Mouse (Mus musculus) T-cell, adult 2 months (primary cell): ENCODE data around the gene Ipo7.
"Not testable (repeated sequence)": the region's sequence is repeated elsewhere in the genome, so short reads cannot be mapped to it uniquely, and the experiment has no call there.

ENCODE experiments used
- DNase-seq: peaks from one replicate; pipeline ENCODE4 v3.0.0; 2022; ENCODE audit warnings: low spot score

The Ipo7 gene

DNA sequence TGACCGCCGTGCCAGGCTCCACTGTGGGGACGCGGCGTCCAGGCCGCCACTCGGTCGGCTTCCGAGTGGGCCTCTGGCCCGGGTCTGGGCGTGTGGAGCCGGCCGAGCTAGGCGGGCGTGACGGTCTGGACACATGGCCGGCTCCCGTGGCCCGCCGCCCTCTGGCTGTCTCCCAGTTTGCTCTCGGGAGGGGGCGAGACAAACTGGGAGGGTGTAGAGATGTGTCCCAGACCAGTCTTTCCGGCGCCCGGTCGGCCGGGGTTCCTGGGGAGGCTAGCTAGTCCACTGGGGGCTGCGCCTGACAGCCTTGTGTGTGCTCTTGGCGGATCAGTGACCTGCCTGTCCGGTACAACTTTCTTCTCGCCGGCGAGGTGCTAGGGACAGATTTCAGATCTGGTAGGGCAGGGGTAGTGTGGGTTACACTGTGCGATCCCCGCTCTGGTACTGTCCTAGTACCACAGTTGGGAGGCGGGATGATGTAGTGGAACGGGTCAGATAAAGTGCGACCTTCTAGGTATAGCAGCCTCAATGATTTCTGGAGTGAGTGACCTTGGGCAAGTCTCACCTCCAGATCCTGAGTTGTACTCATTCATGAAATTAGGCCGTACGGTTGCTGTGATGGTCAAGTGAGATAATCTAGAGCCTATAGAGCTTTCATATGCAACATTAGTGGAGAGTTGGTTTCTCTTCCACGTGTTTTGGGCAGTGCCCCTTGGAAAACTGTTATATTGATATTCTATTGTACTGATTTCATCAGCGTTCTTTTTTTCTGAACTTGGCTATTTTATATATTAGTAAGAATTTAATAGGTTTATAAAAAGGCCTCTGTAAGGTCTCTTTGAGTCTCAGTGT is 783 bp downstream of the Ipo7 start:
- DNase-seq, result peak; percentile 8

DNA sequence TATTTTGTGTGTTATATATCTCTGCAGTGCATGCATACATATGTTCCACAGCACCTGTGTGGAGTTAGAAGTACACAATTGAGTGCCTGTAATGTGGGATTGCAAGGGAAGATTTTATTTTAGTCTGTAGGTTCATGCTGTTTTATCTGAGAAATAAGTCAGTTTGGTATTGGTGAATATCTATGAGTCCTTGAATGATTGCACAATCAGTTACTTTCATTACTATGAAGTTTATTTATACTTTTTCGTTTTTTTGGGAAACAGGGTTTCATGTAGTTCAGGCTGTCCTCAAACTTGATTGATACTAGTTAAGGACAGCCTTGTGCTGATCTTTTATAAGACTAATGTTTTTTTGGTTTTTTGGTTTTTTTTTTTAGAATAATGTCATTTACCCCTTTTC is 5.5 kb downstream of the Ipo7 start:
- DNase-seq, result no peak

DNA sequence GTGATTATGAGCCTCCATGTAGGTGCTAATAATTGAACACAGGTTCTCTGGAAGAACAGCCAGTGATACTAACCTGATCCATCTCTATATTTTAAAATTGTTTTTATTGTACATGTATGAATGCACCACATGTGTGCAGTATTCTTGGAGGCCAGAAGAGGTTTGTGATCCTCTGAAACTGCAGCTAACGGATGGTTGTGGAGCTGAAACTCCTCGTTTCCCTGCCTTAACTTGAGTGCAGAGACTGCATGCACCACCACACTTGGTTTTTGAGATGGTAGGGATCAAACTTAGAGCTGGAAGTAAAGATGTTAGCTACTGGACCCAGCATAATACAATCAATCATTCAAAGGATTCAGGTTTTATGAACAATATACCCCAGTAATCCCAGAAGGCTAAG is 8.5 kb downstream of the Ipo7 start:
- DNase-seq, result no peak

DNA sequence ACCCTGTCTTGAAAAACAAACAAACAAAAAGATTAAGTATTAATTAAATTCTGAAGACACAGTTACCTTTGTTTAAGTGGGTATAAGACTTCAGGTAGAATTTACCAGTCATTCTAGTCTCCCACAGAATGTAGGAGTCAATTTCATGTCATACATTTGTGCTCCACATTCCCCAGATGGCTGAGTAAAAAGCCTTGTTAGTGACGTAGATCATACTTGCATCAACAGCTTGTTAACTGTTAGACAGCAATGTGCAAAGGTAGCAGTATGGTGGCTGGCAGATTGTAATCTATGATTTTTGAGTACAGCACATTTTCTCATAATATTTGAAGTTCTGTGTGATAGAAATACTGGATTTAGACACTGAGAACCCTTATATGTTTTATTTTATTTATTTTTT is 10.8 kb downstream of the Ipo7 start:
- no peak for DNase-seq

DNA sequence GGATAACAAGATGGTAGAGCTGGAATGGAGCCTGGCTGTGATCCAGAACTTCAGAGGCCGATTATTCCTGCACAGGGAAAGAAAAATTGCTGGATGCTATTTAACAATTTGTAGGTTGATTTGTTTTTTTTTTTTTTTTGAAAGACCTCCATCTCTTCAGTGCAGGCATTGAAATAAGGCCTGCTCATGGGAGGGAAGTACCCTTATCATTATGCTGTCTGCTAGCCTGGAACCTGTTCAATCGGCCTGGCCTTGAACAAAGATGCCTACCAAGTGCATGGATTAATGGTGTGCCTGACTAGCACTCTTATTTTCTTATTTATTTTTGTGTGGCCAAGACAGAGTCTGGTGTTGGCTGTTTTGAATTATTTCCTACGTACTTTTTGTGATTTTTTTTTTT is 12.3 kb downstream of the Ipo7 start:
- DNase-seq, result no peak

DNA sequence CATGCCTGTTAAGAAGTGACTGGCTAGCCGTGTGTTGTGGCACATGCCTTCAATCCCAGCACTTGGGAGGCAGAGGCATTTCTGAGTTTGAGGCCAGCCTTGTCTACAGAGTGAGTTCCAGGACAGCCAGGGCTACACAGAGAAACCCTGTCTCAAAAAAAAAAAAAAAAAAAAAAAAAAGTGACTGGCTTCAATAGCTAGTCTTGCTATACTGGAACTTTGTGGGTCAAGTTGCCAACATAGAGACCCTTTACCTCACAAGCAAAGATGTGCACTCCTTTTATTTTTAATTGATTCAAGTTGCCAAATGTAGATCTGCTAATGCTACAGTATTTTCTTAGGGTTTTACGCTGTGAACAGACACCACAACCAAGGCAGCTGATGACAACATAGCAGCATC is 39.6 kb downstream of the Ipo7 start:
- not testable (repeated sequence) for DNase-seq

DNA sequence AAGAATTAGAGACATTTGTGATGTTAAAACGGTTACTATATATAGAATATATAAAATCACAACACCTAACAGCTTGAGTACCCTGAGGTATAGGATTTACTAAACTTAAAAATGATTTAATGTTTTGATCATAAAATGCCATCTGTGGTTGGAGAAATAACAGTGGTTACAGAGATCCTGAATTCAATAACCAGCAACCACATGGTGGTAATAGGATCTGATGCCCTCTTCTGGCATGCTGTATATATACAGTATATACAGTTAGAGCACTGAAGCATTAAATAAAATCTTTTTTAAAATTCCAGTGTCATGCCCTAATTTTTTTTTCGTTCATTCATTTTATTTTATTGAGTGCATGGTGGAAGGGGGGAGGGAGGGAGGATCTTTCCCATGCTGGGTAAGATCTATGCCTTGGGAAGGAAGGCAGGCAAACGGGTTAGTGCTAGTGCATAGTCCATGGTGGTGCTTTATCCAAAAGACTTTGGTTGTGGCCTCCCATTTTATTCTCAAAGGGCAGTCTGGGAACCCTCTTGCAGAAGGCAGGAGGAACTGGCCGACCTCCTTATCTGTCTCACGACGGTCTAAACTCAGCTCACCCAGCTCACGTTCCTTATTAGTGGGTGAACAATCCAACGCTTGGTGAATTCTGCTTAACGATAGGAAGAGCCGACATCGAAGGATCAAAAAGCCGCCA is 41.2 kb downstream of the Ipo7 start:
- DNase-seq, result no peak

DNA sequence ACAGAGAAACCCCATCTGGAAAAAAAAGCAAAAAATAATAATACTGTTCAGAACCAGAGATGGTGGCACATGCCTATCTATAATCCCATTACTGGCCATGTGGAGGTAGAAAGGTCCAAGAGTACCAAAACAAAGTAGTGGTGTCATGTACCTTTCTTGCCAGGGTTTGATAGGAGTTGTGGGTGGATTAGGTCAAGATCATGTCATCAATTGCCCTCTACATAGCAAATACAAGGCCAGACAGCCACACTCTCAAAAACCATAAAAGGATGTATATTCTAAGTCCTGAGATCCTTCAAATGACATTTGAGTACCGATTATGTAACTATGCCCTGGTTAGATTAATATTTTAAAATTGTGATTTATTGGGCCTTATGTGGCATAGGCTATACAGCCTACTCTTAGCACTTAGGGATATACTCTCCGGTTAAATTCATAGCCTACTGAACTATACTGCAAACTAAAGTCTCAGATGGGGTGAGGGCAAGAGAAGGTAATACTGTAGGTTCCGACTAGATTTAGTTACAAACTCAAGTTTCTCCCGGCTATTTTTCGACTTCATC is 42.1 kb downstream of the Ipo7 start:
- no peak for DNase-seq

DNA sequence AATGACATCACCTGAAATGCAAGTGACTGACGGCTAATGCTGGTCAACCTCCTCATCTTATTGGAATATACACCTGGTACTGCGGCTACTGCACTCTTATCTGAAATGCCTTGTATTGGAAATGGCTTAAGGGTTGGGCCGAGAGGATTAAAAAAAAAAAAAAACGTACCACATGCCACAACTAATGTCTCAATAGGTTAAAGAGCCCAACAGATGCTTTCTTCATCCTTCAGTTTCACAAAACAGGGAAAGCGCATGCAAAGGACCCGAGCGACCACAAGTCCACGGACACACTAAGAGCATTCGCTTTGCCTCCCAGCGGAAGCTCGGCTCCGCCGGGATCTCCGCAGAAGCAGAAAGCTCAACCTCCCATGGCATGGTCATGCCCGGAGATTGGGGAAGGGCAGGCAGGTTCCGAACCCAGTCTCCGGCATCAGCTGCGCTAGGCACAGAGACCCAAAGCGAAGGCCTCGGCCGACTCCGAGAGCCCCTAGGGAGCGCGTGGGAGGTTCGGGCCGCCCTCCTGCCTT is 42.7 kb downstream of the Ipo7 start:
- no peak for DNase-seq

DNA sequence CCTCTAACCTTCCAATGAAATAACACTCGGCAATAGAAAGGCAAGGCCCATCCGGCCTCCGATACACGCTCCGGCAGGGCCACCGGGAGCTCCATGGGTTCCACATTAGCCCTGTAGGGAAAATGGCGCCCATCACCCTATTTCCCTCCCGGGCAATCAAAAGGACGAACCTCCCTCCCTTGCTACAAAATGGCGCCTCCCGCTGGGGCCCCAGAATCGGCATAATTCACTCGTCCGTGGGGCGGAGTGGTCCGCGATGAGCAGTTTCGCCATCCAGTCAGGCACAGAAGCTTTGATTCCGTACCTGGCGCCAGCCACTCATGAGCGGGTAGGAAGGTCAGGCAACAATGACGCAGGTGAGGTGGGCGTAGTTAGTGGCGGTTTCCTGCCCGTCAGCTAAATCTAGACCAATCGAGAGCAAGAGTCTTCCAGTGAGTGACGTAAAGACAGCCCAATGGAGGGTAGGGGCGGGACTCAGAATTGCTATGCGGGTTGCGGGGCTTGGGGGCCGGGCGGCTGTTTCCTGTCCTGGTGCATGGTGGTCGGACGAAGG is 43.2 kb downstream of the Ipo7 start, which contains the start of gene Zfp143:
Gene Zfp143 (plus strand): TSS at position 19 of the 553 bp plus-strand sequence.
- peak; percentile 100 for DNase-seq

DNA sequence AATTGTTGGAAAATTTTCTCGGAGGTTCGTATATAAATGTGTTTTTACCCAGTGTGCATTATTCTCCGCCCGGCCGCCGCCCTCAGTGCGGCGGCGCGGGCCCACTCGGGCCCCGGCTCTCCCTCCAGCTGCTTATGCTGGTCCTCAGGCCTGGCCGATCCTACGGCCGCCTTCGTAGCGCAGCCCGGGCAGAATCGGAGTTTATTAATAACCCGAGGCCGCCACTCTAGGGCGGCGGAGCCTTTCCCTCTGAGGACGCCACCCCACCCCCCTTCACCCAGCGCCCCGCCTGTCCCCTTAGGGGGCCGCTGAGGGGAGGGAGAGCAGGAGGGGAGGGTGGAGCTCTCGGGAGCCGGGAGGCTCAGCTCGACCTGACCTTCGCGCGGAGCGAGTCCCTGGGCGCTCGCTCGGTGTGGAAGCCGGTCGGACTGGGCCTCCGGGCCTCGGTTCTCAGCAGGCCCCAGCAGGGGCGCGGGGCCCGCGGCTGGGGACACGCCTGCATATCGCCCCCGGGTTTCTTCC is 43.7 kb downstream of the Ipo7 start:
- peak; percentile 73 for DNase-seq

DNA sequence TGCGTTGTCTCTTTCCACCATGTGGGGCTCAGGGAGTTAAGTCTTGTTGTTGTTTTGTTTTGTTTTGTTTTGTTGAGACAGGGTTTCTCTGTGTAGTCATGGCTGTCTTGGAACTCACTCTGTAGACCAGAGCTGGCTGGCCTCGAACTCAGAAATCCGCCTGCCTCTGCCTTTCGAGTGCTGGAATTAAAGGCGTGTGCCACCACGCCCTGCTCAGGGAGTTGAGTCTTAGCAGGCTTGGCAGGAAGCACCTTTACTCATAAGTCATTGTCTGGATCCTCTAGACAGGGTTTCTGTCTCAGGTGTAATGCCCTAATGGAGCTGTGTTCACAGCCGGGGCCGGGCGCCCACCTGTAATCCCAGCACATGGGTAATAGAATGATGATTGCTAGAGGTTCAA is 45.7 kb downstream of the Ipo7 start:
- no peak for DNase-seq

DNA sequence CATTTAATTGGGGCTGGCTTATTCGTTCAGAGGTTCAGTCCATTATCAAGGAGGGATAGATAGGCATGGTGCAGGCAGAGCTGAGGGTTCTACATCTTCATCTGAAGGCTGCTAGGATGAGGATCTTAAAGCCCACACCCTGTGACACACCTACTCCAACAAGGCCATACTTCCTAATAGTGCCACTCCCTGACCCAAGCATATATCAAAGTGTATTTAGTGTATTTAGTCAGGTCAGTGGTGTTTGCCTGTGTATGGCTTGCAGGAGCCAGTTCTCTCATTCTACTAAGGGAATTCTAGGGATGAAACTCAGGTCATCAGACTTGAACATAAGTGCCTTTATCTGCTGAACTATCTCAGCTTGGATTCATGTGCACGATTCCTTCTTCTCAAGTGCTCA is 51.0 kb downstream of the Ipo7 start:
- no peak for DNase-seq

DNA sequence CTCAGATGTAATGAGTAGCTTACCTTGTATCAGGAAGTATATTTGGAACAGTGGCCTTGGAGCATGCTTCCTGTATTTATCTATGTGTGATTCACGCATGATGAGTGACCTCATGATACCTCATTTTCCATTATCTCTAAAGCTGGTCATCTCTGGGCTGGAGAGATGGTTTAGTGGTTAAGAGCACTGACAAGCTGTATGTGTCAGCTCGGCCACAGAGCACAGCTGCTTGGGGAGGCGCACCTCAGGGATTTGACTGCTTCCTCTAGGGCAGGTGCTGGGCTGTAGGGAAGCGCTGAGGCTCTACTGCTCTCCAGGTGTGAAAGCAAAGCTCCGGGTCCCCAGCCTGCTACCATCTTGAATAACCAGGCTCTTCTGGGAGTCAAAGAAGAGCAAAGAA is 60.1 kb downstream of the Ipo7 start:
- DNase-seq, result no peak

DNA sequence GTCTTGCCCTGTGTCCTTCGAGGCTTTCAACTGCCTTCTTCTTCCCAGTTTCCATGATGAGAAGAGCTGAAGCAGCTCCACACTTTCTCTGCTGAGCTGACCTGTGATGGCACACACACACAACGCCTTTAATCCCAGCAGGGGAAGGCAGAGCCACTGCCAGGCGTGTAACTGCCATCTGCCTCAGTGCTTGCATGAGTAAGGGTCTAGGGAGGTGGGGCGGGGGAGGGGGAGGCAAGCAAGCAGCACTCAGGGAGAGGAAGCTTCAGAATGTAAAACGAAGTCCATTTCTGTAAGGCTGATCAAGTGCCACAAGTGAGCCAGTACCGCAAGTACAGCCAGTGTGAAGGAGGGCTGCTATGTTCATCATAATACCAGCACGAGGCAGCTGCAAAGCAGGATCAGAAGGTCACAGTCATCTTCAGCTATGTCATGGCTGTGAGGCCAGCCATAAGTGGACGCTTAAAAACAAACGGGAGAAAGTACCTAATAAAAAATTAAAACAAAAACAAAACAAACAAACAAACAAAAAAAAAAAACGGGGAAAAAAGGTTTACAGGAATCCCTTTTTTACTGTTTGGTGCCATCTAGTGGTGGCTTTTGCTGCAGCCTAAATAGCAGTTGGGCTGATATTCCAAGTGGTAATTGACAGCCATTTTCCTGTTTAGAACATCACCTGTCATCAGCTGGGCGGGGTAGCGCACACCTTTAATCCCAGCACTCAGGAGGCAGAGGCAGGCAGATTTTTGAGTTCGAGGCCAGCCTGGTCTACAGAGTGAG is 65.5 kb downstream of the Ipo7 start:
- DNase-seq, result peak; percentile 36

DNA sequence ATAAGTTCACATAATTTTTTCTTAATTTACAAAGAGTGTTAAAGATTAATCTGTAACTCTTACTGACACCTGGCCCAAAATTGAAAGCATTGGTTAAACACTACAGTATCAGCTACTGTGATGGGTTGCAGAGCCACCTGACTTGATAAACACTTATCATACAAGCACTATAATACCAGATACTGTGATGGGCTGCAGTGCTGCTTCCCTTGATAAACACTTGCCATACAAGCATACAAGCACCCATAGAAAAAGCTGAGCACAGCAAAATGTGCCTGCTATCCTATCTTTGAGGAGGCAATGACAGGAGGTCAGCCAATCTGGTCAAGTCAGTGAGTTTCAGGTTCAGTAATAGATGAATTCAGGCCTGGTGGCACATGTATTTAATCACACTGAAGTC is 67.1 kb downstream of the Ipo7 start:
- DNase-seq, result no peak

DNA sequence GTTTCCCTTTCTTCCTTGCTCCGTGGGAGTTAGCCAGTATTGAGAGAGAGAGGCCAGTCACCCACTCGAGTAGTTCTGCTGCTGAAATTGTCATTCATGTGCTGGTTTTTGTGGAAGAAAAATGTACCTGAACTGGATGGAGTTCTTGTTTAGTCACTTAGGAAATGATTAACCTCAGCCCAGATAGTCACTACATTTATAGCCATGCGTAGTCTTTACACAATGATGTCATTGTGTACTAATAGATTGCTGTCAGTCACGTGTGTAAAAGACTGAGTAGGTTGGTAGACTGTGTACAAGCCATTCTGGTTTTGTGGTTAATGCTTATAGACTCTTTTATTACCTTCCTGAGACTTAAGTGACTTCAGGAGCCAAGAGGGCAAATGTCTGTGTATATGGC is 69.8 kb downstream of the Ipo7 start:
- no peak for DNase-seq

DNA sequence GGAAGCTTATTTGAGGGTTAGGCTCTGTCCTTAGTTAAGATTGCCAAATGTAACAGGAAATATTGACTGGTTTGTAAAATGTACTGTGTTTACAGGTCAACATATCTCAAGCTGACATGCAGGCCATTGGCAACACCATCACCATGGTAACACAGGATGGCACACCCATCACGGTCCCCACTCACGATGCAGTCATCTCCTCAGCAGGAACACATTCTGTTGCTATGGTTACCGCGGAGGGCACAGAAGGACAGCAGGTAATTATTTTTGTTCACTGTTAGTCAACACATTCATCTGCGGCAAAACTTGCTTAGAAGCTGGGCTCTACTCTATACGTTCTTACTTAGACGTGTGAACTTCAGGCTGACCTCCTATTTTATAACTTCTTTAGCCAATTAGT is 73.6 kb downstream of the Ipo7 start:
- no peak for DNase-seq

DNA sequence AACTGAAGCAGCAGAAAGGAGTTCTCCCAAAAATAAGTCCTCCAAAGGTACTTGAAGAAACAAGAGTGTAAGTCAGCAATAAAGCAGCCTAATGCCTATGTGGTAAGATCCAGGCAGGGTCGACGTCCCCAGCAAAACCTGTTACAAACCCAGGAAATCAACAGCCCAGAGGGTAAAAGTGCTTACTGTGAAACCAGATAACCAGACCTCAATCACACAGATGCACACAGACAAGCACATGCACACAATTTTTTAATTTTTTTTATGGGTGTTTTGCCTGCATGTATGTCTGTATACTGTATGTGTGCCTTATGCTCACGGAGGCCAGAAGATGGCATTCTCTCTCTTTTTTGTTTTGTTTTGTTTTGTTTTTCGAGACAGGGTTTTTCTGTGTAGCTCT is 78.3 kb downstream of the Ipo7 start:
- no peak for DNase-seq

DNA sequence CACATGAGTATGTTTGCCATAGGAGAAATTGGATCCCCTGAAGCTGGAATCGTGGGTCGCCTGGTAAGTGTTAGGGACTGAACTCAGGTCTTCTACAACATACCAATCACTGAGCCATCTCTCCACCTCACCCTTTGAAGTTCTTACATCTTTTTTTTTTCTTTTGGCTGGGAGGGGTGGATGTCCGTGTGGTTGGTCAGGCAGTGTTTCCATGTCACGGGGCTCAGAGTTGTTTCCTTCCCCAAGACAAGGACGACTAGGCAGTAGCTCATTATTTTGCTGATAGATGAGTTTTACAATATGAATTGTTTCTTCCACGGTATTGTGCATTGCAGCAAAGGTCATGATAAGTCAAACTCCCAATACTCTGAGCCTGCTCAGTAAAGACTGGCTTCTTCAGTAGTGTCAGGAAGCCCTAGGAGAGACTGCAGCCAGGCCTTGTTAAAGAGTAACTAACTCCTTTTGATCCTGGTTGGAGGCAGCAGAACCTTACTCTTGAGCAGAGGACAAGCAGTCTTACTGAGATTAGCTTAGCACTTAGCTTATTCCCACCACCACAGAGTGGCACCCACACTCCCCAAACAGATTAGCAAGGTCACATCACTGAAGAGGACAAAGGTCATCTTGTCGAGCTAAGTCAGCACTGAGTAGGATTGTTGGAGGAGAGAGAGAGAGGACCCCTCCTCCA is 79.2 kb downstream of the Ipo7 start:
- DNase-seq, result no peak

DNA sequence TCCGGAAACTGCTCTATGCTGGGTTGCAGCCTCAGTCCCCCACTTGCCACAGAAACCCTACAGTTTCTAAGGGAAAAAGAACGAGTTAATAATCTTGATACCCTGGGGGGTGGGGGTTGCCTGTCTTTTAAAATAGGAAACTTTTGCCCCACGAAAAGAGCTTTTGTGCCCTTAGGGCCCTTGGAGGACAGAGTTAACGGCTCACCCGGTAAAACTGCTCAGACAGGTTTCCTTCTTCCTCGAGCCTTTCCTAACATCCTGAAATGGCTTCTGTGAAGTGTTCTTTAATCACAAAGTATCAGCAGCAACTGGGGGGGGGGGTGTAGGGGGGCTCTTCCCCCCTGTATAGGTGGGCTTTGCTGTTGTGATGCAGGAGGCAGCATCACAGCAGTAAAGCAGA is 82.8 kb downstream of the Ipo7 start:
- no peak for DNase-seq
